Mouse (Mus musculus): ENCODE measurements around the gene Ppp1r3f.

Gene Ppp1r3f

DNA sequence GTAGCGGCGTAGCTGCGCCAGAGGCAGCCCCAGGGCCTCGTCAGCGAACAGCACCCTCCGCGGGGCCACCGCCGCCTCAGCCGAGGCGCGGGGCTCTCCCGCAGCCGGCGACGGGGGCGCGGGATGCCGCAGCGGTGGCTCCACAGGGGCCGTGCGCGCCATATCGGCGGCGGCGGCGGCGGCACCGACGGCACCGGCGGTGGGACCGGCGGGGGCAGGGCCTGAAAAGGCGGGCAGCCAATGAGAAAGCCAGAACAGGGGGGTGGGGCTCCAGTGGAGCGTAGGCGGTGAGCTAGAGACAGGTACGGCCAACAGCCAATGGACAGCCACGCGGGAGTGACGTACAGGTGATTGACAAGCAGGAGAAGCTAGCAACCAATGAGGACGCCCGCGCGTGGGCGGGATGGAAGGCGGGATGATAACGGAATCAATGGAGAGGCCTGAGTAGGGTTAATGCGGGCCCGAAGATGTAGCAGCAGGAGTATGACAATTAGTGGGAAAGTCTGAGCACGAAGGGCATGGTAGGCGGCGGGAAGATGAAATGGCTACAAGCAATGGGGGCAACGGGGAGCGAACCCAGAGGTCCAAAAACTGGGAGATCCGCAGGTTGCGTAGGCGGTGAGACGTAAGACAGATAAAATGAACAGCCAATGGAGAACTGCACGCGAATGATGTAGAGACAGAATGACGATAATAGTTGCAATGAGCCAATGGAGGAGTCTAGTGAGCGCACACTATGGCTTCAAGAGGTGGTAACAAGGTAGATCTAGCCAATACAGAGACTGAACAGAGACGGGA lies at the start of gene Ppp1r3f:
Ppp1r3f (minus strand) TSS at position 197 of the 798 bp plus-strand sequence.
- peak; percentile 95 for DNase-seq (ENCODE audit: low spot score)

DNA sequence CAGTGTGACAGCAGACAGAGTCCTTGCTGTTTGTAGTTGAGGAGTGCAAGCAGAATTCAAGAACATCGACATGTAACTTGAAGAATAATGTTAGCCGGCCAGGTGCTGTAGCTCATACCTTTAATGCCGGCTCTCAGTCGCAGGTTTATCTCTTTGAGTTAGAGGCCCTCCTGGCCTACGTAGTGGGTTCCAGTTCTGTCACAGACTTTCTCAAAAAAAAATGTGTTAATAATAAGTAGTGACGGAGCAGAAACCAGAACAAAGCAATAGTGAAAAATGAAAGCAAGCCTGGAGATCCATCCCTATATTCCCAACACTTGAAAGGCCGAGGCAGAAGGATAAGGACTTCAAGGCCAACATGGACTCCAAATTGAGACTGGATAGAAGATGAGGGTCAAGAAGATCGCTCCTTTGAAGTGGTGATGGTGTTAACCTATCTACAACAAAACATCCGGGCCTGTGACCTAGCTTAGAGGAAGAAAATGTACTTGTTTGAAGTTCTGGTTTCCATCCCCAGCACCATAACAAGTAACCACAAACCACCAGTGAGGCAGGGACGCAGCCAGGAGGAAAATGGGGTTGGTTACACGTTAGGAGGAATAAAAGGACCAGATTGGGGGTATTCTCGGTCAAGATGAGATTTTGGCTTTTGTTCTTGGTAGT lies 43.9 kb upstream of the Ppp1r3f start:
- peak; percentile 71 for DNase-seq (ENCODE audit: low spot score)

DNA sequence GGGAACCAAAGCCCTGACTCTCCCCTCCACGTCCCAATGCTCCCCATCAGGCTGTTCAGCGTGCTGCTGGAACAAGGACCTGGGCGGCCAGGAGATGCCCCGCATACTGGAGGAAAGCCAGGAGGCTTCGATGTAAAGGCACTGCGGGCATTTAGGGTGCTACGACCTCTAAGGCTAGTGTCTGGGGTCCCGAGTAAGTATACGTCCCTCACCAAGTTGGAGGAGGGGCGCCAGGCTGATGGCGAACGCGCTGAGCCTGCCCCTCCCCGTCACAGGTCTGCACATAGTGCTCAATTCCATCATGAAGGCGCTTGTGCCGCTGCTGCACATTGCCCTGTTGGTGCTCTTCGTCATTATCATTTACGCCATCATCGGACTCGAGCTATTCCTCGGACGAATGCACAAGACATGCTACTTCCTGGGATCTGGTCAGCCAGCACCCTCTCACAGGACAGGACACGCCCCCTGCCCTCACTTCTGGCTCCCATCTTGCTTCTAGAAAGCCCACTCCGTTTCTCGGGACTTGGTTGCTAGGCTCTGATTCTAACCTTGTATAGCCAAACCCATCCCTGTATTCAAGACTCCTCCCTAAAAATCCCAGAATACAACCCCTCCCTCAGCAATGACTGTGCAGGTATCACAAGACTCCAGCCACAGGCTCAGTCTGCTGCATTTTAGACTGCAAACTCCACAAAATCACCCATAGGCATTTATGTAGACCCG lies 36.6 kb upstream of the Ppp1r3f start:
- no peak for DNase-seq (ENCODE audit: low spot score)

DNA sequence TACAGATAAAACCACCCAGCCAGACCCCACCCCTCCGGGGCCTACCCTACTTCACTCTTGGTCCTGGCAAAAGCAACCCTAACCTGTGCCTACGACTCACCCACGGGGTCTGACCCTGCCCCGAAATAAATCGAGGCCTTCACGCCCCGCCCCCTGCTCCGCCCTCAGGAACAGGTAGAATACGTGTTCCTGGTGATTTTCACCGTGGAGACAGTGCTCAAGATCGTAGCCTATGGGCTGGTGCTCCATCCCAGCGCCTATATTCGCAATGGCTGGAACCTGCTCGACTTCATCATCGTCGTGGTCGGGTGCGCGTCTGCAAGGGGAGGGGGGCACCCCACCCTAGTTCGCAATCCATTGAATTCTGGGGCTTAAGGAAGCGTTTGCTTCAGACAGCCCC lies 36.0 kb upstream of the Ppp1r3f start:
- no peak for DNase-seq (ENCODE audit: low spot score)

DNA sequence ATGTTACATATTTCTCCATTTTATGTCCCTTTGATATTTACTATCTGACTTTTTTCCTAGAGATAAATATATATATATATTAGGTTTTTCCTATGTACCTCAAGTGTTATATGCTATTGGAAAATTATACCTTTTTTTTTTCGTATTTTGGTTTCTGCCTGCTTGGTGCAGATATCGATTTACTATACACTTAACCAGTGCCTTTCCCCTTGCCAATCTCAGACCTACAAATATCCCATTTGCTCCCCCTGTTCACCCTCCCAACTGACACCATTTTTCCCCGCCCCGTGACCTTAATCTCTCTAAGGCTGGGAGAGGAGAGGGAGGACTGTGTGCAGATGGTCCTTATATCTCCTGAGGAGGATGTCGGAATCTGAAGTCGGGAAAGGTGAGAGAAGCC lies 32.7 kb upstream of the Ppp1r3f start, which contains the start of gene Cacna1f:
Cacna1f (plus strand) TSS at position 301 of the 400 bp plus-strand sequence.
- no peak for DNase-seq (ENCODE audit: low spot score)

DNA sequence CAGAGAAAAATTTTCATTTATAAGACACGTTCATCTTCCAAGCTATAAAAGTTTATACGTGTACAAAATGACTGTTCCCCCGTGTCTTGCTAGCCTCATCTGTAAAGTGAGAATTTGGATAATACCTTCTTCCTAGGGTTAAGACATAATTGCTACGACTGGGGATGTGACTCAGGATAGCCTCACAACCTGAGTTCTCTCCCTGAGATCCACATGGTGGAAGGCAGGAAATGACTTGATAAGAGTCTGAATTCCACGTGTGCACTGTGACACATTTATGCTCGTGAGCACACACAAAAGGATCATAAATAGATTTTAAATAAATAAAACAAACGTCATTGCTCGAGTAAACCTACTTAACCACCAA lies 31.5 kb upstream of the Ppp1r3f start:
- peak; percentile 31 for DNase-seq (ENCODE audit: low spot score)

DNA sequence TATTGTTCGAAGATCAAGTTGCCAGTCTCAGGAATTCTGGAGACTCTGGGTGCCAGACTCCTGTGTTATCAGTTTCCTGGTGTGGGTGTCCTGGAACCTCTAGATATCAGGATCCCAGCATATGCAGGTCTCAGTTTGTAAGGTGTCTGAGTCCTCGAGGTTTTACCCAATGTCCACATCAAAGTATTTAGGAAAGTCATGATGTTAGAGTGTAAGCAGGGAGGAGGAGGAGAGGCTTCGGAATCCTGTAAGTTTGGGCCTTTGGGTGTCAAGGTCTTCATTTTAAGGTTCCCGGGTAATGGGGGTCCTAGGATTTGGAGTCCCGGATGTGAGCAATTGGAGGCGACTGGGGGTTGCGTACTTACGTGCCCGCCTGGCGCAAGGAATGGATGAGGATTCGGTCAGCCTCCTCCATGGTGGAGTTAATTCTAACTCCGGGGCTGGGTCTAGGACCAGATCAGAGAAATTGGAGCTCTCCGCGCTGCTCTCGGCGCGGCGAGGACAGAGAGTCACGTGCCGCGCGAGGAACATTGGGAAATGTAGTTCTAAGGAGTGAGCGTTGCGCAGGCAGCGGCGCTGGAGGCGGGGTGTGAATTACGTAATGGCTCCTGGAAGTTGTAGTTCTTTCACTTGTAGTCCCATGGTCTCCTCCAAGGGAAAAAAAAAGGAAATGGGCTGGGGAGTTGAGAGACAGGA lies 30.9 kb upstream of the Ppp1r3f start, which contains the start of gene Ccdc22:
Ccdc22 (minus strand) TSS at position 639 of the 696 bp plus-strand sequence.
- DNase-seq (ENCODE audit: low spot score), result peak; percentile 79

DNA sequence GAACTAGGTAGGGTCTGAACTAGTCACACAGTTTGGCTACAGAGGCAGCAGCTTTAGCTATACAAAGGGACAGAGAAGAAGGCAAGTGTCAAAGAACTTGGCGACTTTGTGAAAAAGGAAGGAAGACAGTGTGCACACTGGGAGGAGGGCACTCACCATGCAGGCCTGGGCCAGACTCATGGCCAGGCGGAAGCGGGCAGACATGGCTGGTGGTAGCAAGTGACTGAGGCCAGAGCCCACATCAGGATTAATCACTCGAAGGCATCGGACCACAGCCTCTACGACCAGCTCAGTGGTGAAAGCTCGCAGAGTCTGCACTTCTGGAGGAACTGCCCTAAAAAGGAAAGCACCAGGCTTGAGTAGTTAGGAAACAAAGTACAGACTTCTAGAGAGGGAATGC lies 29.9 kb upstream of the Ppp1r3f start:
- no peak for DNase-seq (ENCODE audit: low spot score)

DNA sequence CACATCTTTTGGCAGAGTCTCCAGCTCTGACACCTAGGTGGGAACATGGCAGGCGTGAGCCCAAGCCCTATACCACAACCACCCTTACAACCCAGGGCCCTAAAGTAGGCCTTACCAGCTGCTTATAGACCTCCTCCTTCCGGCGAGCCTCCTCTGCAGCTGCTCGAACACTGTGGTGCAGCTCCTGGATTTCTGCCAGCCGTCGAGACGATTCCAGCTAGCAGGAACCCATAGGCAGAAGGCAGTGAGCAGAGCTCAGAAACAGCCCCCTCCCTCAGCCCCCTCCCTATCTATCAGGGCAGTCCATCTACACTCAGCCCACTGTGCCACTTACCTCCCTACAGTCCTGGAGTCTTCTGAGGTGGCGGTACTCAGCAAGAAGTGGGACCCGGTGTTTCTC lies 21.3 kb upstream of the Ppp1r3f start:
- DNase-seq (ENCODE audit: low spot score), result no peak

DNA sequence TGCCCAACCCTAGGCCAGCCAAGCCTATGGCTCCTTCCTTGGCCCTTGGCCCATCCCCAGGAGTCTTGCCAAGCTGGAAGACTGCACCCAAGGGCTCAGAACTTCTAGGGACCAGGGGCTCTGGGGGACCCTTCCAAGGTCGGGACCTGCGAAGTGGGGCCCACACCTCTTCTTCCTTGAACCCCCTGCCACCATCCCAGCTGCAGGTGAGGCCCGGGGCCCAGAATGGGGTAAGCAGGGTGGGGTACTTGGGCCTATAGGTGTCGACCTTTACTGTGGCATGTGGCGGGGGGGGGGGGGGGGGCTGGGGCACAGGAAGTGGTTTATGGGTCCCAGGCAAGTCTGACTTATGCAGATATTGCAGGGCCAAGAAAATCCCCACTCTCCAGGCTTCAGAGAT lies 12.3 kb upstream of the Ppp1r3f start:
- no peak for DNase-seq (ENCODE audit: low spot score)

DNA sequence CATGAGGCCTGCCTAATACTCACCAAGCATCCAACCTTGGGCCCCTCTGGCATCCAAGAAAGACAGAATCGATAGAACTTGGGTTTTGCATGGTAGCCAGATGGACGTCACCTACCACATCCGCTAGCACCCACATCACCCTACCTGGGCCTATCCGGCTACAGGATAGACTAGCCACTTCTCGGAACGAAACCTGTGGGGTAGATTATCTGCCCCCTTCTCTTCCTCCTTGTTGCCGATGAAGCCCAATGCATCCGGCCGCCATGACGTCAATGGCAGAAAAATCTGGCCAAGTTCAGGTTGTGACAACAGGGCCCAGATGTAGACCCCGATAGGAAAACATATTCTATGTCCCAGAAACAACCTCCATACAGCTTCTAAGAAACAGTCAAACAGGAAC lies 9.8 kb upstream of the Ppp1r3f start:
- peak; percentile 17 for DNase-seq (ENCODE audit: low spot score)

DNA sequence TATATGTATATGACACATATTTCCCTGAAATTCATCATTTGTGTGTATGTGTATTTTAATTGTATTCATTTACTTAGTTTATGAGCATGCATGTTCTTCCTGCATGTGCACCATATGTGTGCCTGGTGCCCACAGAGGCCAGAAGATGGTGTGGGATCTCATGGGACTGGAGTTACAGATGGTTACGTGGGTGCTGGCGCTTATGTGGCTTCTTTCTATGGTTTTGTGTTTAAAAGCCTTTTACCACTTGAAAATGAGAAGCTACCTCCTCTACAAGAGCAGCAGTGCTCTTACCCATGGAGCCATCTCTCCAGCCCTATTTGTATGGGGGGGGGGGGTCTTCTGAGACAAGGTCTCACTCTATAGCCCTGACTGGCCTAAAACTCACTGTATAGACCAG lies 7.1 kb upstream of the Ppp1r3f start:
- DNase-seq (ENCODE audit: low spot score), result no peak

DNA sequence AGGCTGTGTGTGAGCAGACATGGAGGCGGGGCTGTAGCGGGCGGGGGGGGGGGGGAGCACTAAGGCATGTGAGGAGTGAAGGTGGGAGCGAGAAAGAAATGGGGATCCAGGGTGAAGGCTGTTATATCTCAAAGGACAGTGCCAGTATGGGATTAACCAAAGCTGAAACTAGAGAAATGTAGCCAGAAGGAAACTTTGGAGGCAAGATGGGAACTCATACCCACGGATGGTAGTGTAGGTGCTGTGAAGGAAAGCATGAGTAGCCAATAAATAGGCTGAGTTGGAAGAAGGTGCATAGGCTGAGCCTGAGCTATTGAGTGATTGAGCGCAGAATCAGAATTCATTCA lies 775 bp upstream of the Ppp1r3f start:
- no peak for DNase-seq (ENCODE audit: low spot score)

DNA sequence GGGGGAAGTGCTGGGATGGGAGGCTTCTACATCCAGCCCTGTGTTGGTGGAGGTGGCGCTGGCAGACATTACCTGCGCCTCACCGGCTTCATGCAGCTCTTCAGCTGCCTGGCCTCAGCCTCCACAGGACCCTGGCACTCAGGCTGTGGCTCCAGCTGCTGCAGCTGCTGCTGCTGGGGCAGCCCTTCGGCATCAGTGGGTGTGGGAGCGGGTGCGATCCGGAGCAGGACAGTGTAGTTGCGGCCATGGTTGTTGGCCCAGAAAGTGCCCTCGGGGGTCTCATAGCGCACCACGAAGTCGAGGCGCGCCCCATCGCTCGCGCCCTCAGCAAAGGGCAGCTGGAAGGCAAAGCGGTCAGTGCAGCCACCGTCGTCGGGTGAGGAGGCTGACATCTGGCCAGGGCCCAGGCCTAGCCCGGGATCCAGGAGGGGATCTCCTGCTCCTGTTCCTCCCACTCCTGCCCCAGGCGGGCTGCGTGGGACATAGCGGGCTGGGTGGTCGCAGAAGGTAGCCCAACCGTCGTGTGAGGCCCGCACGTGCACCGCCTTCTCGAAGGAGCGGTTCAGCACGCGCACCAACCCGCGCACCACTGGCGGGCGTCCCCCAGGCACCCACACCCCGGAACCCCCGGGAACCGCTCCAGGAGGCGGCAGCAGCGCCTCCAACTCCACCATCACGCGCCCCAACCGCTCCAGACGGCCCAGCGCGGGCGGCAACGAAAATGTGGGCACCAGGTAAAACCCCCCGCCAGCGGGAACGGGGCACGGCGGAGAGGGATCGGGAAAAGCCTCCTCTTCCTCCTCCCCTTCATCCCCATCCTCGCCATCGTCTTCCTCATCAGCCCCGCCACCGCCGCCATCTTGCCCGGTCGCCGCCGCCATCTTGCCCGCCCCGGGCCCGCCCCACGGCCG lies 652 bp downstream of the Ppp1r3f start, which contains the start of gene Foxp3:
Foxp3 (plus strand) TSS at position 469 of the 911 bp plus-strand sequence.
- DNase-seq (ENCODE audit: low spot score), result no peak

DNA sequence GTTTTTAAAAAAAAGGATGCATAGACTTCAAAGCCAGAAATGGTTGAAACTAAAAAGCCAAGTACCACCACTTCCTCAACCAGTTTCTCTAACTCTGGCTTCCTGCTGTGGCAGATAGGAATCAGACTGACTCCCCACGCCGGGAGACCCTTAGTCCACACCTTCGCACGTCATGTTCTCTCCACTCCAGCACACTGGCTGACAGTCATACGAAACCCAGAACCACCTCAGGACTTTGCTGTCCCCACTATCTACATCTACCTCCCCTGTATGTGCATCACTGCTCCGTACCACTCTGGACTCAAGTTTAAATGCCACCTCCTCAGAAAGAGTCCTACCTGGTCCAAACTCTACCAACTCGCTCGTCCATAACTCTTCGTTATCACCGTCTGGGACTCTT lies 1.6 kb downstream of the Ppp1r3f start:
- peak; percentile 72 for DNase-seq (ENCODE audit: low spot score)

DNA sequence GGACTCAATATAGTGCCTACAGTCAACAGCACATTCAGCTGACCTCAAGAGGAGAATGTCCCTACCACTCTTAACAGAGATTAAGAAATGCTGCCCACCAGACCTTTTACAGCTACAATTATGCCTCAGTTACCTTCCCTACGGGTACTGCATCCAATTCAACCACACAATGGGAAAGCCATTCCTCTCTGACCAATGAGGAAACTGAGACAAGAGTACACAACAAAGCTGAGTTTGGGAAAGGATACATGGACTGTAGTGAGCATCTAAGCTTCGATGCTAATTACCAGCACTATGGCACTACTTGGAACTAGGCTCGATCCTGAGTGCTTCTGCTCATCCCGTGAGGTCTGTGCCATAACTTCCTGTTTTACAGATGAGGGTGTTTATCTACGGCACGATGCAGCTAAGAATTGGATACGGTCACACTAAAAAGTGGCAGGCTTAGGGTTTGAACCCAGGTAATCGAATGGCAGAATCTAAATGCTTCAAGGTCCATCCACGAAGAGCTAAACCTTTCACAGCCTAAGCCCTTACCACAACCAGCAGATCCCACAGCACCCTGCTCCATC lies 2.4 kb downstream of the Ppp1r3f start:
- peak; percentile 6 for DNase-seq (ENCODE audit: low spot score)

DNA sequence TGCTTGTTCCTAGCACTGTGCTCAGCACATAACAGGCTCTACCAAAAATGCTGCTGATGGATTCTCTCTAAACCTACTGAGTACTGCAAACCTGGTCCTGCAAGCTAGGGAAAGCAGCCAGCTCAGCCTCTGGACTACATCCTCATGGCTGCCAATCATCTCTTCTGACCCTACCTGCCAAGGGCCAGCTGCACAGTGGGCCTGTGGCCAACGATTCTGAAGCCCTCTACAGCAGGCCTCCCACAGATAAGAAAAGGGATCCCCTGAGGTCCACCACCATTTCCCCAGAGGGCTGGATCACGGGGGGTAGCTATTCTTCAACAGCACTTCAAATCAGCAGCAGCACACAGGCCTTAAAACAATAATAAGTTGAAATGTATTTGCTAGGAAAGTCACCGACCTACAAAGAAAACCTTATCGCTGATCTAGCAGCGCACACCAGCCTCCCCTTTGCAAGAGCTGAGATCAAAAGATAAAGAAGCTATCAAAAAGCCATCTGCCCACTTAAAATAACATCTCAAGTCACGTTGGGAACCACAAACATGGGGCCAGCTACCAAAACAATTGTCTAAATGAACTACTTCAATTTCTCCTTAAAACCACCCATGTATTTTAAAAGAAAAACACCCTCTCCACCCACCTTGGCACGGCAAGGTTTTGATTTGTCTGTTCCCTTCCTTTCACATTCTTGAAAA lies 3.5 kb downstream of the Ppp1r3f start:
- peak; percentile 75 for DNase-seq (ENCODE audit: low spot score)

DNA sequence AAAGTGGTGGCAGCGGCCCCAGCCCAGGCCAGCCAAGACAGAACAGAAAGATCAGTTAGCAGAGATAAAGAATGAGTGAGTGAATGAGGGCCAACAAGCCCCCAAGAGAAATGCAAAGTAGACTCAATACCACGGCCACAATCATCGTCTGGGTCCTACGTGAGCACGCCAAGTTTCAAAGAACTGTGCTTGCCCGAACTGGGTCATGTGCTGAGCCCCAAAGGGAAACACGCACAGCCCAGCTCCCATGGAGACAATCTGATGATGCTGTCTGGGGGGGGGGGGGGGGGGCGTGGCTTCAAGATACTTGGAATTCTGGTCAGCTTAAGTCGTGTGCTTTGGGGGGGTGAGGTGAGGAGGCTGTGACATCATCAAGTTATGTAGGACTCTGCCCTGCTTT lies 6.6 kb downstream of the Ppp1r3f start:
- DNase-seq (ENCODE audit: low spot score), result peak; percentile 72

DNA sequence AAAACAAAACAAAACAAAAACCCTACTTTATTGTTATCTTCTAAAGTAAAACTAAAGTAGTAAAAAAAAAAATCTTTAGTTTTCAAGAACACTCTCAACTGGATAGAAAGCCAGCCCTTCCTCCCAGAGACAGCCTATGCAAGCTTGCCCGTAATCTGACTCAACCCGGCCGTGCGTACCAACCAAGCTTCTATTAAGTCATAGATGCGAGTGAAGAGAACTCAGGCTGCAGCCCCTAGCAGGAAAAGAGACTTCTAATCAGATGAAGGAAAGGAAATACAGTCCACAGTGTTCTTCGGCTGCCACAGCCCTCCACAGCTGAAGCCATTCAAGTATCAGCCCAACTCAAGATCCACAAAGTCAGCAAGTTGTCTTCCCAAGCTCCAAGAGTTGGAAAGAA lies 7.7 kb downstream of the Ppp1r3f start:
- DNase-seq (ENCODE audit: low spot score), result peak; percentile 72

DNA sequence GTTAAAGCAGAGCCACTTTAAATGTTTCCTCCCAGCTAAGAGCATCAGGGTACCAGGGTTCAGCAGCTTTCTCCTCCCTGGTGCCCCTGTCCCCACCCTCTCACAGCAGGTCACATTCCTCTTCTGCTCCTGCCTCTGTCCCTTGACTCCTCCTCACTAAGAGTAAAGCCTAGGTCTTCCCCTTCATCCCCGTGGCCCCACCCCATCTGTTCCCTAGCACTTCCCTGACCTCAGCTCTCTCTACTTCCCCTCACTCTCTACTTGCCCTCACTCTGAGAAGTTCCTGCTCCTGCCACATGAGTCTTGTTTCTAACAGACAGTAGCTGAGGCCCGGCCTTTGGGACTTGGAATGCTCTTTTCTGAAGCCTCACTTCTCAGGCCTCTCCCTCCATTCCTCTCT lies 11.0 kb downstream of the Ppp1r3f start:
- DNase-seq (ENCODE audit: low spot score), result no peak

Measured in T-cell, adult 2 months (primary cell).